Mouse (Mus musculus) thymus, postnatal 25 days (tissue): Measurements from ENCODE around the gene Olfr16.

Experiments
- DNase-seq: peaks from one replicate; pipeline ENCODE4 v3.0.0; 2022

The Olfr16 gene

DNA sequence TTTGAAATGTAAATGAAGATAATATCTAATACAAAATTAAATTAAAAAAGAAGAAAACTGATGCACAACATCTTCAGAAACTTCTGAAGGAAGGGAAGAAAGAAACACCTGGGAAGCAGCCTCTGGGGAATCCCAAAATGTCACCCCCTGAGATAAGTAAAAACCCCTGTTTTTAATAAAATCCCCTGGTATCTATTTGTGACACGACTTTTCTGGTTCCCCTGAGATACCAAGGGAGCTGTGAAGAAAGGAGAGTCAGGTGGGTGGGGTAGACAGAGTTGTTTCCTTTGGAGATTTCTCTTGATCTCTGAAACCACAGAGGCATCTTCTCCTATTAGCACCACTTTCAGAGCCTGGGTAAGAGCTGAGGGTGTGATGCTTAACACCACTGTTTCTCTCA, at the start of gene Olfr16:
Olfr16 (plus strand) TSS at position 250 of the 400 bp plus-strand sequence.
- no peak for DNase-seq

DNA sequence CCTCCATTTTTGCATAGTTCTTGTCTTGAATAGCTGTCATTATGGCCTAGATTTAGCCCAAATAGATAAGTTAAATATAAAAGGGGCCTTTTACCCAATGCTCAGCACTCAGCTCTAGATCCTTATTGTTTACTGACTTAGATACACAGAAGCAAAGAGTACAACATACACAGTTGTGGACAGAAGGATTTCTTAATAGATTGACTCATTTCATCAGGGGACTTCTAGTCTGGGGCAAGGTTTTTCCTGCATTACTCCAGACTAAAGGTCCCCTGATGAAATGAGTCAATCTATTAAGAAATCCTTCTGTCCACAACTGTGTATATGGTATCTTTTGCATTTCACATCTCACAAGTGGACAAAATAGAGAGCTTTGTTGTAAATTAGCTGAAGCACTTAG, 46.9 kb upstream of the Olfr16 start:
- DNase-seq, result no peak

DNA sequence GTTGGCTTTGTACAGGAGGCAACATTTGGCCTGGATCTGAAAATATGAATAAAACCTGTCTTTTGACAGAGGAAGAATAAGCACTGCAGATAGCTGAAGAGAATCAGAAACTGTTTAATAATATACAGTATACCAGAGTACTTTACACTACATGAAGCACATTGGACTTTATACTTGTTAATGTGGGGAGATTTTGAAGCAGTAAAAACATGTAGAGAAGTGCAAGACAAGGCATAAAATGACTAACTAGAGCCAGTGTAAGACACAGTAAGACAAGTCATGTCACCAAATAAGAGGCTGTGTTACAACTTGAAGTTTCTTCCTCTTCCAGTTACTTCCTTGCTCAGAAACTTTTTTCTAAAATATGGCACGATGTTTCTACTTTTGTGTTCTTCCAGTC, 33.1 kb upstream of the Olfr16 start:
- no peak for DNase-seq

DNA sequence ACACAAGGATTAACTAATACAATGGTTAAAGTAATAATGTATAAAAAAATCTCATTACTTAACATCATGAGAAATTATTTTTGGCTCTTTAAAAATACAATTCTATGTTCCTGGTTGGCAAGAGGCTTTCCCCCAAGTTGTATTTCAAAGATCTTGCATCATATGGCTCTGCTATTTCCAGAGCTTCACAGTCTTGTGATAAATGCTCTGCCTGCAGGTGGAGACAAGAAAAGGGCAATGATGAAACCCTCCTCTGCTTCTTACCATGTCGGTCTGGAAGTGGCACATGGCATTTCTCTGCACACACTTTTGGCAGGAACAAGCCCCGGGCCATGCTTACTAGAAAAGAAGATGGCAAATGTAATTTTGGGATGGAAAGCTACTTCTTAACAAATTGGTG, 31.8 kb upstream of the Olfr16 start:
- DNase-seq, result no peak

DNA sequence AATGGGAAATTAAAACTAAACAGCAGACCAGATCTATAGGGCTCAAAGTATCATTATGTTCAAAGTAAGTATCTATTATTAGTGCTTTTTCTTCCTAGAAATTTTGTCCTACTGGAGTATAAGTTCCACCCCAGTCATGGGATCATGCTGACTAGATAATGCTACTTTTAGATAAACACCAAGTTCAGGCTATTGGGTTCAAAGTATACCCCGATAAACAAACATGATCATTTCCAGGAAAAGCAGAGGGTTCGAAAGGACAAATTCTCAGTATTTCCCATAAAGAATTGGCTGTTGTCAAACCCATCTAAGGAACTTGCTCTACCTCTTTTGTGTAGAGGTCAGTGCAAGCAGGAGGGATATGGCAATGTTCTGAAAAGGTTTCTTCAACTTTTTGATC, 18.0 kb upstream of the Olfr16 start:
- no peak for DNase-seq

DNA sequence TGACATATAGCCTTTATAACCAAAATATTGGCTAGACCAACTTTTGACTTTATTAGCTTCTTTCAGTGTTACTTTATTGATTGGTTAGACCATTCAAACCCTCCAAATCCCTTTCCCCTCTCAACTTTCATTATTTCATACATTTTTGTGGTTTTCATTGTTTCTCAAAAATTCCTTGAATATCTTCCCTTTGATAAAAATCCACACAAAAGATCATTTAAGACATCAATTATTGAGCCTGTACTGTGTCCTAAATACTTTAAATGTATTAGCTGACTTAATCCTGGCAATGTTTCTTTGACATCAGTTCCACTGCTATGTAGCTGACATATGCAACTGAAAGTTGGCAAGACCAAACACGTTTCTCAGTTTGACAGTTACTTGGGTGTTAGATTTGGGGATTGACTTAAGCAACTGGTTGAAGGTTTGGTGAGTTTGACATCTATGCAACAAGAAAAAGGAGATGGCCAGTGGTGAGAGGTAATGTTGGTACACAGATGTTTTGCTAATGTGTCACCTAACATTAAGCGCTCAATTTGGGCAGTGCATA, 1.0 kb downstream of the Olfr16 start:
- DNase-seq, result no peak

DNA sequence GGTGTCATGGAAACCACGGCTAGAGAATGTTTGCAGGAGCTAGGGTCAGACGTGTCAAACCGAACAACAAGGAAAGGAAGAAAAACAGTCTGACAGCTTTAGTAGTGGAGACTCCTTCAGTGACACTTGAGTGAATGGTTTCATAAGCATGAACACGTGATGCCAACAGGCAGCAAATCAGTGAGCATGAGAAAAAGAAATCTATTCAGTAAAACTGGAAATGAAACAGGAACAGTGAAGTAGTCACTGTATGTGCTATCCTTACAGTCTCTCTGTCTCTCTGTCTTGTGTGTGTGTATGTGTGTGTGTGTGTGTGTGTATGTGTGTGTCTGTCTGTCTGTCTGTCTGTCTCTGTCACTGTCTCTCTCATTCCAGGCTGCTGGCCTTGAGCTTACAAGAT, 5.2 kb downstream of the Olfr16 start:
- no peak for DNase-seq

DNA sequence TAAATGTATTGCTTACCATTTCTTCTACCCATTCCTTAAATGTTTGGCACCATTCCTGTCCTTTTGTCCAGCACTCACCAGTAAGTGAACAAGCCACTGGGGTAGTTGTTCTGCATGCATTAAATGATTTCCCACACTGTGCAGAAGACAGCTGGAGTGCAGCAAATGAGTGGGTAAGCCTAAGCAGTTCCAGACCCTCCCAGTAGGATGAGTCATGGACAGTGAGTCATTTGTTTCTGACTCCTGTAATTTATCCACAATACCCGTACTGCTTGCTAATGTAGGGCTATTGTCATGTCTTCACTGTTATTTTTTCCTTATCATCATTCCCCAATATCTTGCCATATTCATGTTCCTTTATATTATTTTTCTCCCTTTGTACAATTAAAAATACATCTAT, 10.2 kb downstream of the Olfr16 start:
- no peak for DNase-seq

DNA sequence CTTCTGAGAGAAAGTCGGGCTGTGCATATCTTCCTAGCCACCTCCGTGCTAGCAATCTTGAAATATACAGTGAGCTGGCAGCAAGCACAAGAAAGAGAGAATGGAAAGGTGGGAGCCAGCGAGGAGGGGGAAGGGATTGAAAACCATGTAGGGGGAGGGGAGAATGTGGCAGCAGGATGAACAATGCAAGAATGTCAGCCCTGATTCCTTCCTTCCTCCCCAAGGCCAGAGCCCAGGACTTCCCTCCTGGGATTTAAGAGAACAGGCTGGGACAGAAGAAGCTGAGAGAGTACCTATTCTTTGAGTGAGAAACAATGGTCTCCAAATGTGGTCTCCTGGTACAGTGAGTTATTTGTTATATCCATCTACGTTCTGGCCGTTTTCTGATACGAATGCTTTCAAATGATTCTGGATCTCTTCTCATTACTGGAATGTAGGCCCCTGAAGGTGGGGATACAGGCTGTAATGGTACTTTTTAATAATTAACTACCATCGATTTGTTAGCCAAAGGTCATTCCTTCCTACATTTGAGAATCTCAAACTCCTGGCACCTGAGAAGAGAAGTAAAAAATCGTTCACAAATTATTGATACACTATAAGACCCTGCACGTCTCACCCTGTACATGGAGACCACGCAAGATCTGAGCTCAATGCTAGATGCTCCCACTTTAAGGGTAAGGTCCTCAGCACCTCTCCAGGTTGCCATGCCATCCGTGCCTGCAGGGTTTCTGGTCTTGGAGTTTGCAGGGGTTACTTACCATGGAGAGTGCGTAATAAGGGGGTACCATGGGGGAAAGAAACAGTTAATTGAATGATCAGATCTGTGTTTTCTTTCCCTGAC, 39.8 kb downstream of the Olfr16 start:
- no peak for DNase-seq

DNA sequence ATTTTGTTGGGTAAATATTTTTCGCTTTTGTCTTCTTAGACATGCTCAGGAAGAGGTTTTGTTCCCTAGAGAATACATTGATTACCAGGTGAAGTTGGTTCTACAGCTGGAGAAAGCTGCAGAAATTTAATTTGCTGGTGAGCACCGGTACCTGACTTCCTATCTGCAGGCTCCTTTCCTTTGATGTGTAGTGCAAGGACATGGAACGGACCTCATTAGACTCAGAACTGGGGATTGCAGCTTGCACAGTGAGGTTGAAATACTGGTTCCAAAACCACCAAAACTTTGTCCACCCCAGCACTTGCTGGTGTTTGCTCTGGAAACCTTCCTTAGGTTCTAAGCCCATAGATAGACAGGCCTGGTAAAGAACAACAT, 40.4 kb downstream of the Olfr16 start:
- no peak for DNase-seq
